Mouse (Mus musculus) R1 (cell line): ENCODE results near the gene B4galnt1.

ENCODE experiments used
- DNase-seq: peaks from one replicate; pipeline ENCODE4 v3.0.0-alpha.2; 2018; ENCODE audit warnings: low read depth, low spot score

Gene B4galnt1

DNA sequence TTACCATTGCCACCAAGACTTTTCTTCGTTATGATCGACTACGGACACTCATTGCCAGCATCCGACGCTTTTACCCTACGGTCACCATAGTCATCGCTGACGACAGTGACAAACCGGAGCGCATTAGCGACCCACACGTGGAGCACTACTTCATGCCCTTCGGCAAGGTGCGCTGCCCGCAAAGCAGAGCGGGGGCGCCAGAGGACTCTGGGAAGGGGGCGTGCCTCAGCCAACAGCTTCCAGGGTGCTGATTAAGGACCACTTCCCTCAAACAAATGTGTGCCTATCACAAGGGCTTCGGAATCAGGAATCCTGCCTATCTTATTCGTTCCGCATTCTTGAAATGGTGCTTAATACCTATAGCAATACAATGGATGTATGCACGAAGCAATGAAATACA lies 5.0 kb downstream of the B4galnt1 start:
- DNase-seq = peak; percentile 64

DNA sequence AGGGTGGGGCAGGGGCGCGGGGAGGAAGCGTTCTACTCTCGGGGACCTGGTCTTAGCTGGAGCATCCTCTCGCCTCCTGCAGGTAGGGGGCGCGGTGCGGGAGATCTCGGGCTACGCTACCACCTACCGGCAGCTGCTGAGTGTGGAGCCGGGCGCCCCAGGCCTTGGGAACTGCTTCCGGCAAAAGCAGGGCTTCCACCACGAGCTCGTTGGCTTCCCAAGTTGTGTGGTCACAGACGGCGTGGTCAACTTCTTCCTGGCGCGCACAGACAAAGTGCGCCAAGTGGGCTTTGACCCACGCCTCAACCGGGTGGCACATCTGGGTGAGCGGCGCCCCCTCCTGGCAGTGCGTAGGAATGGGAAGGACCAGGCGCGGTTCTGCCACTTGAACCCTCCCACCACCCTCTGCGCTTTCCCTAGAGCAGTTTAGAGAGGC lies 5.8 kb downstream of the B4galnt1 start:
- peak; percentile 91 for DNase-seq

GRCm38 (mm10) chr10:127171631-127172200 lies 6.7 kb downstream of the B4galnt1 start:
- no peak for DNase-seq

DNA sequence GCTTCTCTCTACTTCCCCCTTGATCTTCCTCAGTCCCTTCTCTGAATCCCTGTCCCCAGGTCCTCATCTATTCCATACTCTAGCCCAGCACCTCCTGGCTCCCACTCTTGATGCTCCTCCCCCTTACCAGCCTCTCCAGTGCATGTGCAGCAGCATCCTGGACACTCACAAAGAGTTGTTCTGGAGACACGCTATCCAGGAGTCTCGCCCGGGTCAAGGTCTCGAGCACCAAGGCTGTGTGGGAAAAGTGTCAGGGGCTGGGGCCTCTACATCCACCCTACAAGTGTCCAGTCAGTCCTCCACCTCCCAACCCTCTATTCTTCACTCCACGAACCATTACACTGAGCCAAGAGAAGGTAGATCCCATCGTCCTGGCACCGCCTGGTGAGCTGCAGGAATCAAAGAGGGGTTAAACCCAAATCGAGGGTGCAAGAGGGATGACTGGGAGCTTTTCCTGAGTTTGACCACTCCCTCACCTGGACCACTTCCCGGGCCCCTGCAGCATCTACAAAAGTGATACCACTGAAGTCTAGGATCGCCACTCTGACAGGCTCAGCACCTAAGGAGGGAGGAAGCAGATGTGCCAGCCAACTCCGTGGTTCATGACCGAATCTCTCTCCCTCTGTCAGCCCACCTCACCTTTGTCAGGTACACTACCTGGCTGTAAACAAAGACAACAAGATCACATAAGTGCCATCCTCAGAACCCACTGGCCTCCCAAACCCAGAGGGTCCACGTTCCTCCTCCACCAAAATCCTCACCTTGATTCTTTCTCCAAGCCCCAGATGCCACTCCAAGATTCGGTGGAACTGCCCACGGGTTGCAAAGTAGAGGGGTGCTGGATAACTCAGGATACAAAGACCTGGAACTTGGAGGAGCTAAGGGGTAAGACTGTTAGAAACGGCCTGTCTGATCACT lies 8.4 kb downstream of the B4galnt1 start:
- DNase-seq = no peak

DNA sequence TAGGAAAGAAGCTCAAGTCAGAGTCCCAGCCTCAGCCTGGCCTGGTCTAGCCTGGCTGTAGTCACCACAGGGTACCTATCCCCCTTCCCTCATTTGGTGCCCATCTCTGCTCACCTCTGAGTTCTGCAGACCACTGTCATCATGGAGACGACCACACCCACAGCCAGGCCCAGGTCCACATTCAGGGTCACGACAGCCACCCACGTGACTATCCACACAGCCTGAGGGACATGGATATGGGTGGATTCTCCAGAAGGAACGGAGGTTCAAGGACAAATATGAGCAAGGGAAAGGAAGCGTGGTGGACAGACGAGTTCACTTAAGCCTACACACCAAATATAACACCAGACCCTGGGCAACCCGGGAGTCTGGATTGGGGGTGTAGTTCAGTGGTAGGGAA lies 9.1 kb downstream of the B4galnt1 start:
- no peak for DNase-seq

GRCm38 (mm10) chr10:127176228-127176627 lies 11.2 kb downstream of the B4galnt1 start:
- DNase-seq = no peak

GRCm38 (mm10) chr10:127176756-127177155 lies 11.7 kb downstream of the B4galnt1 start:
- peak; percentile 73 for DNase-seq

DNA sequence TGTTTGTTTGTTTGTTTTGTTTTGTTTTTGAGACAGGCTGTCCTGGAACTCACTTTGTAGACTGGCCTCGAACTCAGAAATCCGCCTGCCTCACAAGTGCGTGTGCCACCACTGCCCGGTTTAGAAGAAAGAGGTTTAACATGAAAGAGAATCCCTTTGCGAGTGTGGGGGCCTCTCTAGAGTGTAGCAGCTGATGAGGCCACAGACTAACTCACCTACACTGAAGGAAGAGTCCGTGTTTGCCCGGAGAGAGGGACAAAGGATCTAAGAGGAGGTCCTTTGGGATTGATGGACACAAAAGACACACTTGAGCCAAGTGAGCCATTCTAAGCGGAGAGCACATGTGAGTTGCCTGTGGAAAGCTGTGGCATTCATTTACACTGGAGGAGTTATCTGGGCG lies 12.2 kb downstream of the B4galnt1 start:
- no peak for DNase-seq

GRCm38 (mm10) chr10:127177719-127178118 lies 12.7 kb downstream of the B4galnt1 start:
- DNase-seq = peak; percentile 94

GRCm38 (mm10) chr10:127178286-127179027 lies 13.4 kb downstream of the B4galnt1 start:
- no peak for DNase-seq

DNA sequence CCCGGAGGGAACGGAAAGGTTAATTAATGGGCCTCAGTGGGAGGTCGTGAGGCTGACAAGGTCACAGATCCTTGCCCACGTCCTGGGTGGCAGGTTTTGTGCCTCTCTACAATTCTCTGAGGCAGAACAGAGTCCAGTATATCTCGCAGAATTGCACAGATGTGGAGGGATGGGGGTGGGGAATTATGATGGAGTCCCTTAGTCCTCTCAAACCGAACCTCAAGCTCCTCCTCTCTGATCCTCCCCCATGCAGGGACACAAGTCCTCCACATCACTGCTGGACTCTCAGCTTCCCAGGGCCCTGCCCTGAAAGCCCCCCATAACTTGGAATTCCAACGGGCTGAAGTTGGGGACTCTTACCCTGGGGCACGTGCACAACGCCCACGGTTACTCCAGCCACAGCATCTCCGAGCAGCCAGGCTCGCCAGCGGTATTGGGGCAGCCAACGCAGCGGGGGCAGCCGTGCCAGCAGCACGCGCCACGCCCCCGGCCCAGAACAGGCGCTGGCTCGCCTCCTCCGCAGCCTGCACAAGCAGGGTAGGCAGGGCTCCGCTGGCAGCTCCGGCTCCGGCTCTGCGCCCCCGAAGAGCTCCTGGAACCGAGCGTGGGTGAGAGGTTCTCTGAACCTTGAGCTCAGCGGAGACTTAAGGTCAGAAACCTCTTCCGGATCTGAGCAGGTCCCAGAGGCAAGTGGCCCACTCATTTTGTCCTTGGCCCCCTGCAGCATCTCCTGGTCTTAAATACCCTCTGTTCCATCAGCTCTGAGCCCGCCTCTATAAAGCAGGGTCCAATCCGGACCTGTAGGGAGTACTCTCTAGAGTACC lies 15.1 kb downstream of the B4galnt1 start, which contains the start of gene Slc26a10:
TSS of gene Slc26a10 (minus strand) at position 775 of the 824 bp plus-strand sequence.
- DNase-seq = no peak

- DNase-seq = no peak
Measured at GRCm38 (mm10) chr10:127180695-127181047, 15.6 kb downstream of the B4galnt1 start.

DNA sequence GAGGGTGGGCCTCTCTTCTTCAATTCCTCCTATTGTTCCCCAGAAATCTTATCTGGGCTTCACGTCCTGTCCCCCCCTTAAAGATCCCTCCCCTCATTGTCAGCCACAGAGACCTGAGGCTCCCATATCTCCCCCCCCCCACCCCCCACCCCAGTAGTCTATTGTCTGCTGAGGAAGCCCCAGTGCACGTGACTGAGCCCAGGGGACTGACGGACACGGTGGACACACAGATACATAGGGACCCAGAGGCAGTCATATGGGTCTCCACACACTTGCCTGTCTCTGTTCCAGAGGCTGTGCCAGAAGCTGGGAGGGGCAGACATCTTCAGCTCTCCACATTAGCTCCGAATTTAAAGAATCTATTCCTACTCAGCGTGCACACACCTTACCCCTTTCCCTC lies 16.5 kb downstream of the B4galnt1 start:
- DNase-seq = no peak

DNA sequence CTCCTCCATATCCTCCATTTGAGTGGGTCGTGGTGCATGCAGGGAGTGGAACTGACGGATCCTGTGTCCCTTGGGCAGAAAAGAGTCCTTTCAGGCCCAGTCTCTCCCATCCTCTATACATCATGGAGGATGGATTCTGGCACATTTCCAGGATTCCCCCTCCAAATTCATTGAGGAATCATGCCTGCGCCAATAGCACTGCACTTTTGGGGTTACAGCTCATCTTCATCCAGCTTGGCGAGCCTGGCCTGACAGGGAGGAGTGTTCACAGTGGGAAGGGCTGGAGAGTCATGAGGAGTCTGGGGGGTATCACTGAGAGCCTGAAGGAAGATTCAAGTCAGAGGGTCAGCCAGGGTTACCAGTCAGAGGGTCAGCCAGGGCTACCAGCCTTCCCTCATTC lies 17.6 kb downstream of the B4galnt1 start:
- DNase-seq = no peak

DNA sequence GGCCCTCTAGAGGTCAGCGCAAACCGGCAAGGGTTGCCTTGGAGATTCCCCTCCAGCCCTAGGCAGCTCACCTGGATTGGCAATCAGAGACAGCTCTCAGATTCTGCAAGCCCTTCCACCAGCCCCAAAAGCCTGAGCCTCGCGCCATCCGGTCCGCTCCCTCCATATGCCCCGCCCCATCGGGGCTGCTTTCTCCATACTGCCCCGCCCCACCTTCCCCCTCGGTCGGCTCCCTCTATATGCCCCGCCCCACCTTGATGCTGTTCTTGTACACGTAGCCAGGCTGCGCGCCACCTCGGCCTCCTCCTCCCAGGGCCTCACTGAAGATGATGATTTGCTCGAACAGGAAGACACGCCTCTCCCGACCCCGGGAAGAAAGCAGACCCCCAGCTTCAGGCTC lies 18.7 kb downstream of the B4galnt1 start:
- peak; percentile 91 for DNase-seq

GRCm38 (mm10) chr10:127185101-127185500 lies 20.1 kb downstream of the B4galnt1 start:
- DNase-seq = peak; percentile 86

DNA sequence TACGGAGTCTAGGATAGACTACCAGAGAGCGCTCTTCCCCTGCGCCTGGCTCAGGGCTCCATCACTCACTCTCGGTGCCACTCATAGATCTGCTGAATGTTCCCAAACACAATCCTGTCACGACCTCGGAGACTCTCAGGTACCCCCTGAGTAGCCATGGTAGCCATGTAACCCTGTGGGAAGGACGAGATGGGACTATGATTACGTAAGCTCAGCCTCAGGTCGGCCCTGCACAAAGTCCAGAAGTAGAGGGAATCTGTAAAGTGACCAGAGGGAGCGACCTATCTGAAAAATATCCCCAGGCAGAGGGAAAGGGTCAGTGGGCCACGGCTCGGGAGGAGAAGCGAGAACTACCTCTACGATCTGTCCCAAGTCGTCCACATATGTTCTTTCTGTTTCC lies 20.5 kb downstream of the B4galnt1 start:
- DNase-seq = no peak

DNA sequence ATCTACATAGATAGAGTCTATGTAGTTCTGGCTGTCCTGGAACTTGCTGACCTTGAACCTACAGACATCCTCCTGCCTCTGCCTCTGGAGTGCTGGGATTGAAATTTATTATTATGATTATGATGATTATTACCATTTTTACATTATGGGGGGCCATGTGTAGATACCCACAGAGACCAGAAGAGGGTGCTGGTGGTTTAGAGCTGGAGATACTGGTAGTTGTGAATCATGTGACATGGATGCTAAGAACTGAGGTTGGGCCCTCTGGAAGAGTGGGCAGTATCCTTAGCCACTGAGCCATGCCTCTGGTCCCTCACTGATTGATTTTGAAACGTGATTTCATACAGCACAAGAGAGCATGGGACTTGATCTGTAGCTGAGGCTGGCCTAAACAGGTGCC lies 21.4 kb downstream of the B4galnt1 start:
- peak; percentile 46 for DNase-seq

GRCm38 (mm10) chr10:127187371-127188078 lies 22.5 kb downstream of the B4galnt1 start:
- DNase-seq = no peak

DNA sequence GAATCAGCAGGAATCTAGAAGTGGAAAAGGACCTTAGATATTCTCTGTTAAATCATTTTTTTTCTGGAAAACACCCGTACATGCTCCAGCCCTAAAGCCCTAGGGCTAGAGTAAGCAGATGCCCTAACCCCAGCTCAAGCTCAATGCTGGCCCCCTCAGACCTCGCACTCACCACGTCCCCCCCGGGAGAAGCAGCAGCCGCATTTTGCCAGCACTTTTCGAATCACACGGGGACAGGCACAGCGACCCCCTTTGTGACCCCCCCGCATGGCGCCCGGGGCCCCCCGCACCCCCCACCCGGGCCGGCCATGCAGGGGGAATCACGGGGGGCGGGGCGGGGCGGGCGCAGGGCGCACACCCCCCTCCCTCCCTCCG lies 23.0 kb downstream of the B4galnt1 start:
- DNase-seq = no peak
